Mouse (Mus musculus) cerebellum, adult 11-12 months (tissue): ENCODE data around the gene Hdac5.
A peak's percentile ranks its signal among the peaks of the same experiment; 100 is the strongest.

ENCODE experiments used
- DNase-seq: peaks from one replicate; pipeline ENCODE4 v3.0.0; 2022

The Hdac5 gene

GRCm38 (mm10) chr11:102214430-102215156, 15.4 kb downstream of the Hdac5 start:
- DNase-seq, result peak; percentile 66

- DNase-seq, result peak; percentile 64
Observed at GRCm38 (mm10) chr11:102211936-102212341, 18.0 kb downstream of the Hdac5 start.

DNA sequence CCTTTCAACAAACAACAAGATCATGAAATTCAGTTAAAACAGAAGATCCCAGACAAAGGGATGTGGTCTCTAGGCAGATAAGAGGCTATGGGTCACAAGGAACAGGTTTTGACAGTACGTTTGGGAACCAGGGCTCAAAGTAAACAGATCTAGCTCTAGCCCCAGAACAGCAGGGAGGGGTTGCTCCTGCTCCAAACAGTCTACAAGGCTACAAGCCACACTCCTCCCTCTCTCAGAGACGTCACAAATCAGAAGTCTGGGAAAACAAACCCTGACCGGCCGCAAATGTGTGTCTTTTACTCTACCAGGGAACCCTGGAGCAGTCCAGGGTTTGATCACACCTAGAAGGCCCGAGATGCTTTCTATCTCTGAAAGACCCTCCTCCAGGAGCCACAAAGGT, 19.0 kb downstream of the Hdac5 start:
- no peak for DNase-seq

GRCm38 (mm10) chr11:102210185-102210584, 19.8 kb downstream of the Hdac5 start:
- no peak for DNase-seq

DNA sequence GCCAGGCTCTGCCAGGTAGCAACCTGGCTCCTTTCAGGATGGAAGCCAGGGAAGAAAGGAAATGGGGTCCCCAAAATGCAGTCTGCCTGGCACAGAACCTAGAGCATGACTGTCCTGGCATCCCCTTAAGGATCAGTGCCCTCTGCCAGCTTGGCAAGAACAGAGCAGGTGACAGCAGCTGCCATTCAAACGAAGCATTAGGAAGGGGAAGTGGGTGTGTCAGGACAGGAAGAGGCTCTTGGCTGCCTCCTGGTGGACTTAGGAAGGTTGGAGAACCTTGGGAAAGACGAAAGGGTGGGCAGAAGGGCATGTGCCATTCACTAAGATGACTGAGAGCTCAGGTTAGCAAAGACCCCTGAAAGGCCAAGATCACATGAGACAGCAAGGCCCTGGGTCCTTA, 20.2 kb downstream of the Hdac5 start:
- peak; percentile 88 for DNase-seq

GRCm38 (mm10) chr11:102208846-102209245, 21.1 kb downstream of the Hdac5 start:
- DNase-seq, result no peak

- no peak for DNase-seq
Observed at GRCm38 (mm10) chr11:102207825-102208777, 21.9 kb downstream of the Hdac5 start.

- DNase-seq, result no peak
Observed at GRCm38 (mm10) chr11:102206481-102206880, 23.5 kb downstream of the Hdac5 start.

DNA sequence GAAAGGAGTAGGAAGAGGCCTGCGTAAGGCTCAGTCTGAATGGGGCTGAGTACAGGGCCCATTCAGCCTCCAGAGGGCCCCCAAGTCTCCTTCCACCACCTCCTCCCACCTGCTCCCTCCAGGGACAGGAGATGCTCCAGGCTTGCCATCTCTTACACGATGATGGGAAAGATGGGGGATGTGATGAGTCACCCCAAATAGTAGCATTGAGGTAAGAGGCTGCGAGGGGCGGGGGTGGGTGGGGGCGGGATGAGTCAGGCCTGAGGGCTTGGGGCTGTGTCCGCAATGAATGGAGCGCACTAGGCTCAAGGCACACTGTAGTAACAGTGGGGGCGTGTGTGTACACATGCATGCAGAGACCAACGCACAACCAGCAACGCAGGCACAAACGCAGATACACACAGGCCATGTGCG, 28.6 kb downstream of the Hdac5 start:
- no peak for DNase-seq

DNA sequence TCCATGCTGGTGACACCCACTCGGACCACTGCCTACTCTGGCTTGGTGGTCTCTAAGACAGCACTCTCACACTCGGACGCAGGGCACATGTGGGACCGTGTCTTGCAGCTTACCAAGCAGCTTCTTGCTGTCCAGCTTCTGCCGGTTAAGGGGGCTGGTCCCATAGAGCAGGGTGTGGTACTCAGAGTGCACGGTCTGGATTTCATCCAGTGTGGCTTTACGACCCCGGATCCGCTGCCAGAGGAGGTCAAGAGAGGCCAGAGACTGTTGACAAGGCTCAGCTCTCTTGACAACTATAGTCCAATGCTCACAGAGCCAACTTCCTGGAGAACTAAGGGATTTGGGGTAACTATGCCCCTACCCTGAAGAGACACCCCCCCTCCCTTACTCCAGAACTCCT, 30.1 kb downstream of the Hdac5 start:
- DNase-seq, result peak; percentile 21

DNA sequence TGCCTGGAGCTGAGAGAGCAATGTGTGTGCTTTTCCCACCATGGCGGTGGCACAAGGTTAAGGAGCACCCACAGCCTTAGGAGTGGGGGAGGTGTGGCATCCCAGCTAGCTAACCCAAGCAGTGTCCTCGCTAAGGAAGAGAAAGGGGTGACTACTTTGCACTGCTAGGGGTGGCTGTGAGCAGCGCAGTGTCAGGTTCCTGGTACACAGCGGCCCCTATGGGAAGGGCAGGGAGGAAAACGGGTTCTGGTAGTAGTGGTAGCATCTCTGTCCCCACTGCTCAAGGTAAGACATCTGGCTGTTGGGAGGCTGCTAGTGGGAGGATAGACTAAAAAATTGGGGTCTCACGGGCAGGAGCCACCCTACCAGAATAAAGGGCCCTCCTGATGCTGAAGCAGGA, 31.7 kb downstream of the Hdac5 start:
- no peak for DNase-seq

- peak; percentile 39 for DNase-seq
Observed at GRCm38 (mm10) chr11:102196018-102196797, 33.8 kb downstream of the Hdac5 start.

- no peak for DNase-seq
Observed at GRCm38 (mm10) chr11:102193657-102194440, 36.1 kb downstream of the Hdac5 start.

GRCm38 (mm10) chr11:102190848-102191247, 39.1 kb downstream of the Hdac5 start:
- DNase-seq, result peak; percentile 13

- peak; percentile 90 for DNase-seq
Observed at GRCm38 (mm10) chr11:102189461-102190436, 40.2 kb downstream of the Hdac5 start, which contains the start of gene G6pc3. TSS of gene G6pc3 (plus strand) at chr11:102189620.

DNA sequence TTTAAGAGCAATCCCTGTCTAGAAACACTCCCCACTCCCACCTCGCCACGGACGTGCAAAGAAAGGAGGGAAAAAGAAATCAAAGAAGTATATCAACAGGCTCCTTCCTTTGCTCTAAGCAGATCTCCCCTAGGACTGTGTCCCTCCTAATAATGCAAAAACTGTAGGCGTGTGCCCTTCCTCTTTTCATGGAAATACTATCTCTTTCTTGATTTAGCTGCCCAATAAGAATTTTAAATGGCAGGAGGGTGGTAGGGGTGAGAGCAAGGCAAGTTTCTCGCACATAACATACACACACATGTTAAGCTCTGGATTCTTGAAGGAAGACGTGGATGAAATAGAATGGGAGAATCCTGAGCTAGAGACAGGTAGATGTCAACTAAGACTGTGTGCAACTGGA, 41.0 kb downstream of the Hdac5 start:
- DNase-seq, result peak; percentile 18

- no peak for DNase-seq
Observed at GRCm38 (mm10) chr11:102186235-102186634, 43.7 kb downstream of the Hdac5 start.

DNA sequence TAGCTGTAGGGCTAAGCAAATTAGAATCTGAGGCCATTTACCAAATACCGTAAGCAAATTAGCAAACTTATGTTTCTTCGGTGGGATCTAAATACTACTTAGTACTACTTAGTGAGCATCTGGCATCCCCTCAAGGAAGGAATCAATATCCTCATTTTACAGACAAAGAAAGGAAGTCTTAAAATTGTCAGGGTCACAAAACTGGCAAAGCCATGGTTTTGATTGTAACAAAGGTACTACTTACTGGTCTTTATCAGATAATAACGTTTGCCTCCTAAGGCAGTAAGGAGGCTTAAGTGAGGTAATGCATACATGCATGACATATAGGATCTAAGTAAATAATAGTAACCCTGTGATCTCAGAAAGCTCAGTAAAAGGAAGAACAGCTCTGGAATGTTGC, 44.3 kb downstream of the Hdac5 start:
- DNase-seq, result no peak

DNA sequence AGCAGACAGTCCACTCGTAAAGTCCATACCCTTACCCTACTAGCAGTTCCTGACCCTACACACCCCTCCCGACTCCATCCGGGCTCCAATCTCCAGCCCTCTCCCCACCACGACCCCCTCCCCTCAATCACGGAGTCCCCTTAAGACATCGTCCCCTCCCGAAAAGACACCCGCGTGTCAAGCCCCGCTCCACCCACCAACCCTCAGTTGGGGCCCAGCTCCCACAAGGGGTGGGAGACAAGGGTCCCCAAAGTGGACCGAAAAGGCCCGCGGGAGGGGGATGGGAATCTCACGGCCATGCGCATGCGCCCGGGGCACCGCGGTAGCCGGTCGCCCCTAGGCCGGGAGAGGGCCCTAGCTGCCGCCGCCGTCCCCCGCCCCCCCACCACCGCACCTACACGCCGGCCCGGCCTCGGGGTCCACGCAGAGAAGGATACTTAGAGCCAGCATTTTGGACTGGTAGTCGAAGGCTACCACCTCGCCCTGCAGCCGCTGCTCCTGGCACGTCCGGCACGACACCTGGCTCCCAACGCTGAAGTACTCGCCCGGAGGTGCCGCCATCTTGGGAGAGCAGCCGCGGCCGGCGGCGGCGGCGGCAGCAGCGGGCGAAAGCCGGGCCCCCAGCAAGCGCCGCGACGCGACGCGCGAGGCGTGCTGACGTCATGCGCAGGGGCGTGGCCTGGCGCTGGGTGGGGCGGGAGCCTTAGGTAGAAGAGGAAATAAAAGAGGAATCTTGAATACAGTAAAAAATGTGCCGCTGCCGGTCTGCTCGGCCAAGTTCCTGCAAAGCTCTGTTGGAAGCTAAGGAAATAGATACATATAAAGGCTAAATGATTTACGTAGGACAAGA, 45.1 kb downstream of the Hdac5 start, which contains the start of gene Lsm12:
Gene Lsm12 (minus strand): TSS at position 651 of the 850 bp plus-strand sequence.
- DNase-seq, result peak; percentile 94

- no peak for DNase-seq
Observed at GRCm38 (mm10) chr11:102184253-102184645, 45.7 kb downstream of the Hdac5 start.
